Mouse (Mus musculus): ENCODE results near the gene Itpkb. TPM values are rescaled to one million over a fixed set of nuclear protein-coding genes. Genes with fewer than 3 reads are reported as not detected.

Gene Itpkb
- polyA plus RNA-seq, 1 experiment from 2014 or later = 8.4 TPM

- whole genome bisulfite sequencing = 17% methylated on average over 32 of the region's 32 CpGs
- H3K27me3 ChIP-seq (replicated peaks; ENCODE audit: insufficient read depth, low read length) = no peaks in the 10 kb centered on the region
- peak overlapping the region; percentile 35 for H3K4me2 ChIP-seq (replicated peaks; ENCODE audit: low read depth, low read length)
- peak; percentile 93 for DNase-seq (ENCODE audit: low spot score)
- no peaks in the 10 kb centered on the region for H3K9me3 ChIP-seq (ENCODE audit: low read length)
- peak overlapping the region; percentile 94 for H3K27ac ChIP-seq (ENCODE audit: low read length)
- ATAC-seq = peak; percentile 78
- no peaks in the 10 kb centered on the region for H3K36me3 ChIP-seq (ENCODE audit: insufficient read depth, low read length)
- peak; percentile 93 for TF ChIP-seq EP300 (IDR thresholded peaks at IDR 0.05)
- no peak for TF ChIP-seq CTCF (IDR thresholded peaks at IDR 0.05)
- H3K9ac ChIP-seq (replicated peaks; ENCODE audit: low read depth) = peak overlapping the region; percentile 8; the same call in 1 of the 2 replicates
- H3K4me3 ChIP-seq (ENCODE audit: low read depth, low read length) = no peak overlapping the region
- peaks cover 54% of the 10 kb centered on the region for H3K4me1 ChIP-seq (ENCODE audit: insufficient read depth, low read depth, low read length)
Observed at GRCm38 (mm10) chr1:180403694-180404606, 73.7 kb downstream of the Itpkb start.

GRCm38 (mm10) chr1:180404706-180405105 lies 74.4 kb downstream of the Itpkb start:
- Histone ChIP-seq H3K4me2 (replicated peaks; ENCODE audit: low read depth, low read length) (peak overlapping the region; percentile 35), H3K27me3 (replicated peaks; ENCODE audit: insufficient read depth, low read length) (no peaks in the 10 kb centered on the region), H3K4me3 (ENCODE audit: low read depth, low read length) (no peak overlapping the region), H3K4me1 (ENCODE audit: insufficient read depth, low read depth, low read length) (peaks cover 62% of the 10 kb centered on the region), H3K9me3 (ENCODE audit: low read length) (no peaks in the 10 kb centered on the region), H3K9ac (replicated peaks; ENCODE audit: low read depth) (no peak overlapping the region; the same call in 1 of the 2 replicates), H3K27ac (ENCODE audit: low read length) (peak overlapping the region; percentile 94), H3K36me3 (ENCODE audit: insufficient read depth, low read length) (no peaks in the 10 kb centered on the region)
- DNase-seq (ENCODE audit: low spot score) = no peak
- WGBS = 57% methylated on average over 3 of the region's 3 CpGs
- no peak for ATAC-seq
- TF ChIP-seq CTCF (IDR thresholded peaks at IDR 0.05) = no peak
- no peak for TF ChIP-seq EP300 (IDR thresholded peaks at IDR 0.05)

GRCm38 (mm10) chr1:180405576-180406335 lies 75.5 kb downstream of the Itpkb start:
- H3K4me1 ChIP-seq (ENCODE audit: insufficient read depth, low read depth, low read length) = peaks cover 56% of the 10 kb centered on the region

GRCm38 (mm10) chr1:180406336-180407035 lies 76.2 kb downstream of the Itpkb start:
- Histone ChIP-seq H3K36me3 (ENCODE audit: insufficient read depth, low read length) (no peaks in the 10 kb centered on the region), H3K9me3 (ENCODE audit: low read length) (no peaks in the 10 kb centered on the region), H3K9ac (replicated peaks; ENCODE audit: low read depth) (0 out of 2 replicates have a peak overlapping the region, but pooled peaks have one; percentile 26), H3K4me1 (ENCODE audit: insufficient read depth, low read depth, low read length) (peaks cover 51% of the 10 kb centered on the region), H3K27ac (ENCODE audit: low read length) (peak overlapping the region; percentile 40), H3K27me3 (replicated peaks; ENCODE audit: insufficient read depth, low read length) (no peaks in the 10 kb centered on the region), H3K4me2 (replicated peaks; ENCODE audit: low read depth, low read length) (no peak overlapping the region), H3K4me3 (ENCODE audit: low read depth, low read length) (no peak overlapping the region)
- WGBS = 68% methylated on average over 11 of the region's 11 CpGs
- ATAC-seq (no peak), DNase-seq (ENCODE audit: low spot score) (no peak)
- no peak for TF ChIP-seq EP300 (IDR thresholded peaks at IDR 0.05)
- no peak for TF ChIP-seq CTCF (IDR thresholded peaks at IDR 0.05)

More at GRCm38 (mm10) chr1:180405576-180406335, 75.5 kb downstream of the Itpkb start:
- TF ChIP-seq EP300 (IDR thresholded peaks at IDR 0.05) (peak; percentile 79), CTCF (IDR thresholded peaks at IDR 0.05) (no peak)
- H3K4me3 ChIP-seq (ENCODE audit: low read depth, low read length) = no peak overlapping the region
- H3K27me3 ChIP-seq (replicated peaks; ENCODE audit: insufficient read depth, low read length) = no peaks in the 10 kb centered on the region
- no peak overlapping the region for H3K9ac ChIP-seq (replicated peaks; ENCODE audit: low read depth)
- no peak overlapping the region for H3K4me2 ChIP-seq (replicated peaks; ENCODE audit: low read depth, low read length)
- no peaks in the 10 kb centered on the region for H3K36me3 ChIP-seq (ENCODE audit: insufficient read depth, low read length)
- H3K27ac ChIP-seq (ENCODE audit: low read length) = peak overlapping the region; percentile 94
- 56% methylated on average over 9 of the region's 9 CpGs for WGBS
- ATAC-seq = peak; percentile 15
- DNase-seq (ENCODE audit: low spot score) = peak; percentile 75
- no peaks in the 10 kb centered on the region for H3K9me3 ChIP-seq (ENCODE audit: low read length)

GRCm38 (mm10) chr1:180407171-180407671 lies 76.9 kb downstream of the Itpkb start:
- Histone ChIP-seq H3K9me3 (ENCODE audit: low read length) (no peaks in the 10 kb centered on the region), H3K4me1 (ENCODE audit: insufficient read depth, low read depth, low read length) (peaks cover 45% of the 10 kb centered on the region), H3K4me2 (replicated peaks; ENCODE audit: low read depth, low read length) (peak overlapping the region; percentile 42), H3K27ac (ENCODE audit: low read length) (peak overlapping the region; percentile 86), H3K36me3 (ENCODE audit: insufficient read depth, low read length) (no peaks in the 10 kb centered on the region), H3K4me3 (ENCODE audit: low read depth, low read length) (no peak overlapping the region; the same call in 1 of the 2 replicates), H3K9ac (replicated peaks; ENCODE audit: low read depth) (0 out of 2 replicates have a peak overlapping the region, but pooled peaks have one; percentile 26), H3K27me3 (replicated peaks; ENCODE audit: insufficient read depth, low read length) (no peaks in the 10 kb centered on the region)
- TF ChIP-seq CTCF (IDR thresholded peaks at IDR 0.05) (peak; percentile 74), EP300 (IDR thresholded peaks at IDR 0.05) (0 out of 2 replicates have a peak, but pooled peaks have one; percentile 35)
- peak; percentile 83 for DNase-seq (ENCODE audit: low spot score)
- WGBS = 18% methylated on average over 16 of the region's 16 CpGs
- ATAC-seq = peak; percentile 40

Measured in lung, postnatal 0 days (tissue).